Mouse (Mus musculus) adrenal gland, adult 2 months (tissue): Measurements from ENCODE around the gene Tnr. TPM values are rescaled to one million over a fixed set of nuclear protein-coding genes. Genes with fewer than 3 reads are reported as not detected.
"Not testable (repeated sequence)": the region's sequence is repeated elsewhere in the genome, so short reads cannot be mapped to it uniquely, and the experiment has no call there.

Experiments
- DNase-seq: peaks from one replicate; pipeline ENCODE4 v3.0.0; 2021
- polyA plus RNA-seq: library from polyadenylated mRNA; depleted of rRNA; stranded (reverse); fragments of >200 nt; gene quantifications from 2 replicates; pipeline ENCODE4 v1.2.3, GENCODE M21; 2012
- total RNA-seq, 2 experiments: library from RNA; stranded (reverse); gene quantifications; 2 replicates each; pipeline ENCODE4 v1.2.3; 2021

Gene Tnr
- total and polyA plus RNA-seq, 3 experiments, result 0.97 to 5.2 (median 3.3) TPM

DNA sequence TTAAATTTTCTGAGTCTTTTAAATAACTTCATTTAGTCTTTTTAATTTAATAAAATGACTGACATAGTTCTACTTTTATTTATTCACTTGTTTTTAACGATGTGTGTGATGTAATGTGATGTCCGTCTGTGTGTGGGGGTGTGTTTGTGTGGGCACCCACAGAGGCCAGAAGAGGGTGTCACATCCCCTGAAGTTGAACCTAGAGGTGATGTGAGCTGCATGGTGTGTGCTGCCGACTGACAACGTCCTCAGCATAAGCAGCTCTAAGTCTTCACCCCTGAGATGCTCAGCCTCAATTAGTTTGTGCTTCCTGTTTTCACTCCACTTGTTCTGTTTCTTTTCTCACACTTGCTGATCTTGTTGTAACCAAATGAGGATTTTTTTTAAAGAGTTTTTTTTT, 439.8 kb downstream of the Tnr start:
- no peak for DNase-seq

- not testable (repeated sequence) for DNase-seq
Measured at GRCm38 (mm10) chr1:159966286-159966685, 442.7 kb downstream of the Tnr start.

DNA sequence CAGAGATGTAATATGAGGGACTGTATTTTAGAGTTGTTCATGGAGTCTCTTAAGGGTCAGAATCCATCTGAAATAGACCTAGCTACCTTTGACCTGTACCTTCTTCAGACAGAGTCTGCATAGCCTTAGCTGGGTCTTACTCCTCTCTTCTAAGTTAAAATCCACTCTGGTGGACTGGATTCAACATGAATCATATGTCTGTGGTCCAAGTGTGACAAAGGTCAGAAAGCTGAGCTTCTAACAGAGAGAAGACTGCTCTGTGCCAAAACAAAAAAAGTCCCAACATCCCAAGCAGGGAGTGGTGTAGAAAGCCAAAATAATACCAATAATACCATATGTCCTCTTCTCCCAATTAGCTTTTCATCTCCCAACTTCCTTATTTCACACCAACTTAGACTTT, 444.8 kb downstream of the Tnr start:
- DNase-seq, result peak; percentile 47

- peak; percentile 69 for DNase-seq
Measured at GRCm38 (mm10) chr1:159977786-159978185, 454.2 kb downstream of the Tnr start.

- no peak for DNase-seq
Measured at GRCm38 (mm10) chr1:159979096-159979495, 455.5 kb downstream of the Tnr start.

DNA sequence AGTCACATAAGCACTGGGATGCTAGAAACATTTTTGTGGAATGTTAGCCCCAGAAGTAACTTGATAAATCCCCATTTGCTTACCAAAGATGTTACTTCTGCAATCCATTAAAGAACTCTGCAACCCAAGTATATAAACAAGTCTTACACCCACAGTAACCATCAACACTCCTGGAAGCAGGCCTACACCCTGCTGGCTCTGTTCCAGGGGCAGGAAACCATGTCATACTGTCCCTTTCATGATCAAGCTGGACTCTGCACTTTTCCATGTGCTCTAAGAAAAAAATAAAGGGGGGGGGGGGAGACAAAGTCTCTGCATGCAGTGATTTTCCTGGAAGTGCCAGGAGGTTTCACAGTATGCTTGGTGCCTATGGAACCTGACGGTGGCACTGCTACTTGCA, 456.8 kb downstream of the Tnr start:
- DNase-seq, result no peak
